Mouse (Mus musculus): ENCODE results near the gene Sstr4.

The Sstr4 gene

DNA sequence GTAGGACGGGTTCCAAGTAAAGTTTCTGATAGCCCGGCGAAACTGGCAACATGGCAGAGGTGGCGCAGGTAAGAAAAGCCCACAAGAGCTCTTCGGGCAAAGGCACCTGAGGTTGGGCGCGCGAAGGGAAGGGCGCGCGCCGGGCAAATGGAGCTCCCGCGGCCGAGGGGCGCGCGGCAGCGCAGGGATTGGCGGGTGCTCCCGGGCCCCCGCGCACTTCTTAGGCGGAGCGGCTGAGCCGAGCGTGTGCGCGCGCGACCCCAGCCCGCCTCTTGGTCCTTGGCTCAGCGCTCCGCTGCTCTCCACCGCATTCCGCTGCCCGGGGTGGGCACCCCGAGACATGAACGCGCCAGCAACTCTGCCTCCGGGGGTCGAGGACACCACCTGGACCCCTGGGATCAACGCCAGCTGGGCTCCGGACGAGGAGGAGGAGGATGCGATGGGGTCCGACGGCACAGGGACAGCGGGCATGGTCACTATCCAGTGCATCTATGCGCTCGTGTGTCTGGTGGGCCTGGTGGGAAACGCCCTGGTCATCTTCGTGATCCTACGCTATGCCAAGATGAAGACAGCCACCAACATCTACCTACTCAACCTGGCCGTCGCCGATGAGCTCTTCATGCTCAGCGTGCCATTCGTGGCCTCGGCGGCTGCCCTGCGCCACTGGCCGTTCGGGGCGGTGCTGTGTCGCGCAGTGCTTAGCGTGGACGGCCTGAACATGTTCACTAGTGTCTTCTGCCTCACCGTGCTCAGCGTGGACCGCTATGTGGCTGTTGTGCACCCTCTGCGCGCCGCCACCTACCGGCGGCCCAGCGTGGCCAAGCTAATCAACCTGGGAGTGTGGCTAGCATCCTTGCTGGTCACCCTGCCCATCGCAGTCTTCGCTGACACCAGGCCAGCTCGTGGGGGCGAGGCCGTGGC, at the start of gene Sstr4:
Sstr4 (plus strand) TSS at position 214 of the 921 bp plus-strand sequence.
- DNase-seq = no peak

DNA sequence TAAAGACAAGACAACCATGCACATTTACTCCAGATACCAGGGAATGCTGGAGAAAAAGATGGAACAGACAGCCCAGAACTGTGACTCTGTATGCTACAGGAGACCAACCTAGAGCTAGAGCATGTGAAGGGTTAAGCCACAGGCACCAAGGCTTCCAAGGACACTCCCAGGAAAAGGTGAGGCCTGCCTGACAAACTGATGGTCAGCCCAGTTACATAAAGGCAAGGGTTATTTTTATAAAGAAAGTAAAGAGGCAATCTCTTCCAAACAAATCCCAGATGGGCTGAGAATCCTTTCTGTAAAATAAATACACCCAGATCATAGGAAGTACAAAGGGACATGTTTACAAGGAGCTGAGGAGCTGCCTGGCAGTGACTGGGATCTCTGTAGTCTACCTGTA, 49.8 kb upstream of the Sstr4 start:
- DNase-seq = no peak

GRCm38 (mm10) chr2:148346976-148347375, 48.2 kb upstream of the Sstr4 start:
- no peak for DNase-seq

GRCm38 (mm10) chr2:148349509-148350307, 45.4 kb upstream of the Sstr4 start:
- DNase-seq = no peak

GRCm38 (mm10) chr2:148350460-148350859, 44.7 kb upstream of the Sstr4 start:
- DNase-seq = no peak

DNA sequence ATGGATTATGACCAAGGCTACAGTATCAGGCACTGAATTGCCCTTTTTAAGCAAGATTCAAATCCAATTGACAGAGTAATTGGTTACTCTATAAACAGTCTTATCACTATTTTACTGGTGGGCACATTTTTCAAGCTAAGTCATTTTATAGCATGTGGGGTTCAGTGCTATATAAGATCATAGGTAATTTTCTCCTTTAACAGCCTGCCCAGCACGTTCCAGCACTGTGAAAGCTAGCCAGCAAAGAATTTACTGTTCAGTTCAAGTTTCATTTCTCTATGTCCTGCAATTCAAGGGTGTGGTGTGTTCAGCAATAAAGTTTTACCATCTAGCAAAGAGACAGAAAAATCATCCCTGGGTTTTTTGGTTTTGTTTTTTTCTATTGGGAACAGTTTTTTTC, 42.5 kb upstream of the Sstr4 start:
- DNase-seq = no peak

GRCm38 (mm10) chr2:148357145-148357544, 38.0 kb upstream of the Sstr4 start:
- DNase-seq = no peak

- no peak for DNase-seq
Observed at GRCm38 (mm10) chr2:148364536-148364935, 30.6 kb upstream of the Sstr4 start.

DNA sequence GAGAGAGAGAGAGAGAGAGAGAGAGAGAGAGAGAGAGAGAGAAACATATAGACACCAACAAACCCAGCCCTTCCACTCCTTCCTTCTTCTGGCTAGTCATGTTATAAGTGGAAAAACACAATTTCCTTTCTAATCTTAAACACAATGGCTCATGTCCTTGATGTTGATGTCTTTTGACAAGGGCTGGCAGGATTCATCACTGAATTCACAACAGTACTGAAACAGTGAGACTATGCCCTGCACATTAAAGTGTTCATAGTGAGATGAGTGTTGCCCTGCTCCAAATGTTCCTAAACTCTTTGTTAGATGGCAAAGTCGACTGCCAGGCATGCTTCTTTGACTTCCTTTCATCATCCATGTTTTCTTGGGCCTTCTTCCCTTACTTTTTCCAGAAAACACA, 29.9 kb upstream of the Sstr4 start:
- no peak for DNase-seq

- DNase-seq = no peak
Observed at GRCm38 (mm10) chr2:148371743-148372630, 23.2 kb upstream of the Sstr4 start.

DNA sequence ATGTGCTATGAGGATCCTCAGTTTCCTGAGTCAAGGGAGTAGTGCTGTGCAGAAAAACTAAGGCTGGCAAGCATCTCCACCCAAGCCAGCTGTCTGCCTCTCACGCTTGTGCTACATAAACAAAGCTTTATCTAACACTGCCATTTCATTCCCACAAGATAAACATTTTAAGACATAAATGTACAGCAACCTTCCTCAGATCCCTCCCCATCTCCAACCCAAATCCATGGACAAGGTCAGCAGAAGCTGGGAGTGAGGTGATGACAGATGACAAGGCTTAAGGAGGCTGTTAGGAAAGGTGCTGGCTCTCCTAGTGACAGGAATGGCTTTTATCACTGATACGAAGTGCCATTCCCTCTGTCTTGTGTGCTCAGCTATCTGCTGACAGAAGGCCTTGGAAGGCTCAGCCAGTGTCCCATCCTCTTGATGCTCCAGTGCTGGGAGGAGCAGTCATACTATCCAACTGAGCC, 21.5 kb upstream of the Sstr4 start:
- no peak for DNase-seq

GRCm38 (mm10) chr2:148375326-148376150, 19.6 kb upstream of the Sstr4 start:
- no peak for DNase-seq

DNA sequence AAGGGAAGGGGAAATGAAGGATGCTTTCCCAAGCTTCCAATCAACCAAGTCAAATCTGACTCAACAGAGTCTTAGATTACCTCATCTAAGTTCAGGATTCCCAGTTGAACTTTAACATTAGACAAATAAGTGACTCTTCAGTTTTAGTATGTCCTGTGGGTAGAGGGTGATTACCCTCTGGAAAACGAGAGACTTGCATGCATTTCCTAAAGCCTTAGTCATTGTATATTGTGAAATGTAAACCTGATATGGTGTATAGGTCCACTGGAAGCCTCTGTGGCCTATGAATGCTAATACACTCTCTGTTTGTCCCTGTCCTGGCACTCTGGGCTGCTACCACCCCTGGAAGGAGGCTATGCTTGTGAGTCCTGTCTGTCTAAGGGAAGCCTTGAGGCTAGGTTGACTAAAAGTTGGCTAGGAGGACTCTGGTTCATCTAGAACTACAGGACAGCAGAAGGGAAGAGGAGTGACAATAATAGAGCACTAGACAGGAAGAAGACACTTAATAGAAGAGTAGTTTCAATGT, 16.3 kb upstream of the Sstr4 start:
- DNase-seq = no peak

GRCm38 (mm10) chr2:148379899-148380413, 15.2 kb upstream of the Sstr4 start:
- DNase-seq = no peak

- DNase-seq = no peak
Observed at GRCm38 (mm10) chr2:148381076-148381475, 14.1 kb upstream of the Sstr4 start.

- DNase-seq = no peak
Observed at GRCm38 (mm10) chr2:148386476-148386875, 8.7 kb upstream of the Sstr4 start.

DNA sequence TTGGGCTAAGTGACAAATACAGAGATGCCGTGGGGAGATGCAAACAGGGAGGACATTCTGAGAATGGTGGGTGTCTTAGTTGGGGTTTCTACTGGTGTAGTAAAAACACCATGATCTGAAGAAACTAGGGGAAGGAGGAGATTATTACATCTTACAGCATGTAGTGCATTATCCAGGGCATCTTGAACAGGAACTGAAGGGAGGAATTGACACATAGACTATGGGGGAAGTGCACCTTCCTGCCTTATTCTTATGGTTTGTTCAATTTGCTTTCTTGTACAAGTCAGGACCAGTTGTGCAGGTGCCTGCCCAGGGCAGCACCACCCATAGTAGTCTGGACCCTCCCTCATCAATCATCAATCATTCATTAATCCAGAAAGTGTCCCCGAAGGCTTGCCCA, 8.2 kb upstream of the Sstr4 start:
- DNase-seq = no peak

DNA sequence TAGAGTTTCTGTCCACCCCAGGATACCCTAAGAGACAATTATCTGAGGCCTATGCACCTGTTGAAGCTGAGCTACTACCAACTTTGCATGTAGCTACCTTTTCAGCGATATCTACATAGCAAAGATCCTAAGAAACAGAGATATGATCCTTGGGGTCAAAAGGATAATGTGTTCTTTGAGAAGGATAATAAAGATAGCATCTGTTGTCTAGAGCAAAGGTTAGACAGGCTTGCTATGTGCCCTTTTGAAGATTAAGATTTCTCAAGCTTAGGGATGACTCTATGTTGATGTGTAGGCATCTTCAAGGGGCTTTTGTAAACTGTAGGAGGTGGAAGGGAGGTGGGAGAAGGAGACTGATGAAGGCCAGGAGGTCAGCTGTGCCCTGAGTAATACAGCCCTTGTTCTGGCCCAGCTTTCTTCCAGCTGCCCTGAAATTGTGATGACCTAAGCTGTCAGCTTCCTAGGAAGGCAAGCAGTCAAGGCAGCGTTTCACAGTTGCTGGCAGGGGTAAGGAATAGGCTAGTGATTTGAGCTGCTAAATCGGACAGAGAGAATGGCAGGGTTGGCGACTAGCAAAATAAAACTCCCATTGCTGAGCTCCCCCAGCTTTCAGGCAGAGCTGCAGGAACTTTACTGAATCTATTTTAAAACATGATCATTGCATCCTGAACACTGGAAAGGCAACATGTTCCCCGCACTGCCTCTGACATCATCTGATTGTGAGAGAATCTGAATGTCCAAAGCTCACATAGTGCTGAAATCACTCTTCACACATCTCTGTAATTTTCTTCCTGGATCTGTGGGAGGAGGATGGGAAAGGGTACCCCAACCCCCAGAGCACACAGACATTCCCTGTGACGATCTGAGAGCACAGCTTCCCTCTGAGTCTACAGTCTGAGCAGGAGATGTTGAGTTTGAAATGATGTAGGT, 7.2 kb upstream of the Sstr4 start:
- no peak for DNase-seq

GRCm38 (mm10) chr2:148393149-148393548, 2.0 kb upstream of the Sstr4 start:
- no peak for DNase-seq

GRCm38 (mm10) chr2:148393846-148394245, 1.3 kb upstream of the Sstr4 start:
- no peak for DNase-seq

Data from kidney, adult 11 months (tissue).